Comparison of ENCODE assay signal across 12 mouse cellular contexts in genomic region chr10:67581698-67582285, GRCm38 (mm10). TPM values are rescaled to one million over a fixed set of nuclear protein-coding genes. Genes with fewer than 3 reads are reported as not detected.
A peak's percentile ranks its signal among the peaks of the same experiment; 100 is the strongest.
DNase-seq lines count a peak whose midpoint lies in the region; ATAC-seq and TF ChIP-seq lines count a peak whose summit lies in the region.
"Had no signal": no experiment of that assay in that cellular context is flagged by ENCODE, and none has a peak within 500 bp of the region (broad histone marks: within the 10 kb centered on the region; RNA-seq: fewer than 3 reads in every experiment).

No protein-coding gene starts in this region.

- H3K27ac ChIP-seq in spleen, adult 2 months (ENCODE audit: insufficient read depth, low read length): no peak overlapping the region

- no peak overlapping the region for H3K4me3 ChIP-seq in spleen, adult 2 months (ENCODE audit: extremely low read depth, insufficient read depth, insufficient read length)
- no peak overlapping the region for H3K4me3 ChIP-seq in lung, adult 2 months (replicated peaks; ENCODE audit: extremely low read depth, low read depth, low read length)
- H3K4me3 ChIP-seq: heart, embryonic 10.5 days had no signal

- peak; percentile 55; the same call in 1 of the 2 replicates for ATAC-seq in neutrophil, adult 5-6 weeks (ENCODE audit: extremely low read depth, insufficient number of reproducible peaks, low FRiP score, poor library complexity, severe bottlenecking)
- ATAC-seq in frontal cortex, adult (ENCODE audit: low TSS enrichment): no peak
- ATAC-seq: intestine, postnatal 0 days had no signal

- no peak for TF ChIP-seq POLR2A in spleen, adult 2 months (IDR thresholded peaks at IDR 0.05; ENCODE audit: low read depth, low read length)
- TF ChIP-seq POLR2A in lung, adult 2 months (IDR thresholded peaks at IDR 0.05; ENCODE audit: borderline replicate concordance, extremely low read depth, low read depth, low read length): no peak

- H3K4me1 ChIP-seq in spleen, adult 2 months (ENCODE audit: control insufficient read depth, insufficient read depth, insufficient read length): peaks cover 26% of the 10 kb centered on the region; the same call in 1 of the 2 replicates
- H3K4me1 ChIP-seq in lung, adult 2 months (ENCODE audit: control insufficient read depth, insufficient read depth, low read length): no peaks in the 10 kb centered on the region

- H3K27me3 ChIP-seq in spleen, adult 2 months (ENCODE audit: control insufficient read depth, insufficient read depth, low read length): no peaks in the 10 kb centered on the region

- WGBS in spleen, adult 2 months: 13% methylated on average over 12 of the region's 12 CpGs
- 55% methylated on average over 12 of the region's 12 CpGs for WGBS in lung, adult 2 months

- DNase-seq in spleen, adult 2 months (ENCODE audit: low read depth in 1 of 2, low spot score in 2 of 2): peak; percentile 35 to 36
- no peak for DNase-seq in spleen, postnatal 4 days (ENCODE audit: low spot score in 2 of 2)
- DNase-seq in c-Kit-positive CD71-negative TER-119-negative erythroid progenitor cells, embryonic 14.5 days (ENCODE audit: low read depth): peak; percentile 9
- DNase-seq in lung, adult 2 months: no peak
- DNase-seq in testis, postnatal 14 days (ENCODE audit: low spot score): no peak
- DNase-seq: adrenal gland, adult 2 months; cerebellum, adult 11 months; heart, postnatal 4 days had no signal

- no peaks in the 10 kb centered on the region for H3K36me3 ChIP-seq in spleen, adult 2 months (ENCODE audit: control insufficient read depth, insufficient read depth, low read length)
- H3K36me3 ChIP-seq: heart, embryonic 10.5 days had no signal

- TF ChIP-seq CTCF in spleen, adult 2 months (IDR thresholded peaks at IDR 0.05; ENCODE audit: extremely low read depth, insufficient read depth, insufficient read length, insufficient replicate concordance): no peak
- no peak for TF ChIP-seq CTCF in lung, adult 2 months (IDR thresholded peaks at IDR 0.05; ENCODE audit: insufficient read depth, low read length)

RNA-seq across cellular contexts. Expression of gene Ado, which starts 33.0 kb away (rescaled TPM):
- polyA plus RNA-seq in spleen, adult 2 months (2012; rRNA removed): 9.6 and 13.2 TPM in 2 replicates
- total RNA-seq in neutrophil, adult 5-6 weeks (2017): 12.9 and 15.0 TPM in 2 replicates
- polyA plus RNA-seq in lung, adult 2 months (2012; rRNA removed): 11.6 and 14.1 TPM in 2 replicates

RNA-seq across cellular contexts. Expression of gene Egr2, which starts 46.5 kb away (rescaled TPM):
- 12.5 and 17.7 TPM in 2 replicates for polyA plus RNA-seq in spleen, adult 2 months (2012; rRNA removed)
- 2.6 and 3.2 TPM in 2 replicates for total RNA-seq in neutrophil, adult 5-6 weeks (2017)
- polyA plus RNA-seq in lung, adult 2 months (2012; rRNA removed): 12.8 and 13.1 TPM in 2 replicates

Comparison
In these comparisons a context has a peak if more than half of its experiments do, and no peak if none do; other contexts are left out.
1. DNase-seq: peak in spleen, adult 2 months (2 of 2) and c-Kit-positive CD71-negative TER-119-negative erythroid progenitor cells, embryonic 14.5 days (single experiment); none in spleen, postnatal 4 days (0 of 2), lung, adult 2 months (single experiment) and testis, postnatal 14 days (single experiment).